Mouse (Mus musculus) intestine, postnatal 0 days (tissue): ENCODE measurements at regions not wholly inside any gene's neighbourhood (a gene's known extent, or its start where the extent isn't known, plus 50 kb on each side); places are given as distances from the start of the nearest gene placed in this dataset.
"Not testable (repeated sequence)": the region's sequence is repeated elsewhere in the genome, so short reads cannot be mapped to it uniquely, and the experiment has no call there.

Source experiments
- ATAC-seq: fragments of 200-750 bp; cut with Nextera tagmentation; 2 replicates; pipeline ENCODE4 v1.8.0; 2017; ENCODE audit warnings: mild to moderate bottlenecking, moderate TSS enrichment, moderate library complexity
- H3K27ac ChIP-seq: fragments of 300-500 bp; sonication (generic); 2 replicates; pipeline ENCODE4 v1.5.1; 2014; ENCODE audit warnings: mild to moderate bottlenecking, low read depth, low read length, moderate library complexity
- H3K27me3 ChIP-seq: fragments of 300-500 bp; sonication (generic); replicated peaks from 2 replicates; pipeline ENCODE4 v1.6.1; 2014; ENCODE audit warnings: low read length, mixed read lengths; ENCODE audit not compliant: control insufficient read depth, insufficient read depth
- H3K36me3 ChIP-seq: fragments of 300-500 bp; sonication (generic); 2 replicates; pipeline ENCODE4 v1.6.1; 2014; ENCODE audit warnings: mild to moderate bottlenecking, moderate library complexity; ENCODE audit not compliant: control insufficient read depth, insufficient read depth
- H3K4me1 ChIP-seq: fragments of 300-500 bp; sonication (generic); replicated peaks from 2 replicates; pipeline ENCODE4 v1.6.1; 2014; ENCODE audit warnings: antibody characterized with exemption, low read length, mixed read lengths; ENCODE audit not compliant: control insufficient read depth, insufficient read depth
- H3K4me2 ChIP-seq: fragments of 300-500 bp; sonication (generic); replicated peaks from 2 replicates; pipeline ENCODE4 v1.6.1; 2014; ENCODE audit warnings: low read depth, mild to moderate bottlenecking, moderate library complexity
- H3K4me3 ChIP-seq: fragments of 300-500 bp; sonication (generic); 2 replicates; pipeline ENCODE4 v1.5.1; 2014; ENCODE audit warnings: low read depth, low read length
- H3K9ac ChIP-seq: fragments of 300-500 bp; sonication (generic); 2 replicates; pipeline ENCODE4 v1.6.1; 2014; ENCODE audit warnings: mild to moderate bottlenecking, low read depth, low read length
- H3K9me3 ChIP-seq: fragments of 300-500 bp; sonication (generic); 2 replicates; pipeline ENCODE4 v1.6.1; 2016; ENCODE audit warnings: mixed run types; ENCODE audit not compliant: control insufficient read depth
- CTCF ChIP-seq: sonication (generic); IDR thresholded peaks from 2 replicates; pipeline ENCODE4 v1.5.1; 2016; ENCODE audit warnings: low read depth, mild to moderate bottlenecking, control low read depth, antibody characterized with exemption, moderate library complexity
- WGBS: fragments of 180-500 bp; shearing (Covaris S2); extraction: QIAGEN DNeasy Blood & Tissue Kit; methylation state at CpG from one replicate; pipeline ENCODE4 v1.1.7; 2014; 5-methylcytosine and 5-hydroxymethylcytosine counted together

- no peak overlapping the region for H3K4me3 ChIP-seq
- no peaks in the 10 kb centered on the region for H3K9me3 ChIP-seq
- H3K27me3 ChIP-seq = no peaks in the 10 kb centered on the region
- H3K4me2 ChIP-seq = no peak overlapping the region
- peak; percentile 56 for ATAC-seq
- no peak for TF ChIP-seq CTCF
- no peaks in the 10 kb centered on the region for H3K36me3 ChIP-seq
- 33% methylated on average over 4 of the region's 4 CpGs for WGBS
- no peaks in the 10 kb centered on the region for H3K4me1 ChIP-seq
- H3K27ac ChIP-seq = no peak overlapping the region; the same call in 1 of the 2 replicates
- H3K9ac ChIP-seq = no peak overlapping the region
These were observed 76.2 kb downstream of the Cryaa start for GRCm38 (mm10) chr17:31753859-31754229.

GRCm38 (mm10) chr17:31760465-31760864 lies 82.9 kb downstream of the Cryaa start:
- WGBS = 97% methylated on average over 2 of the region's 2 CpGs
- no peaks in the 10 kb centered on the region for H3K9me3 ChIP-seq
- no peak overlapping the region for H3K4me2 ChIP-seq
- no peak overlapping the region for H3K4me3 ChIP-seq
- no peaks in the 10 kb centered on the region for H3K27me3 ChIP-seq
- H3K36me3 ChIP-seq = no peaks in the 10 kb centered on the region
- no peak for ATAC-seq
- TF ChIP-seq CTCF = no peak
- H3K9ac ChIP-seq = no peak overlapping the region
- H3K27ac ChIP-seq = no peak overlapping the region
- no peaks in the 10 kb centered on the region for H3K4me1 ChIP-seq

- H3K9me3 ChIP-seq = no peaks in the 10 kb centered on the region
- no peaks in the 10 kb centered on the region for H3K36me3 ChIP-seq
- peak; percentile 67 for TF ChIP-seq CTCF
- no peak overlapping the region for H3K4me2 ChIP-seq
- no peak overlapping the region for H3K4me3 ChIP-seq
- WGBS = 60% methylated on average over 5 of the region's 5 CpGs
- H3K4me1 ChIP-seq = no peaks in the 10 kb centered on the region
- ATAC-seq = no peak
- H3K9ac ChIP-seq = no peak overlapping the region
- no peak overlapping the region for H3K27ac ChIP-seq
- no peaks in the 10 kb centered on the region for H3K27me3 ChIP-seq
These were observed 85.5 kb downstream of the Cryaa start for GRCm38 (mm10) chr17:31763078-31763477.

- peak; percentile 45; the same call in 1 of the 2 replicates for ATAC-seq
- Histone ChIP-seq H3K27ac (no peak overlapping the region; the same call in 1 of the 2 replicates), H3K36me3 (no peaks in the 10 kb centered on the region), H3K9me3 (no peaks in the 10 kb centered on the region), H3K4me3 (no peak overlapping the region), H3K4me2 (no peak overlapping the region), H3K4me1 (no peaks in the 10 kb centered on the region), H3K27me3 (no peaks in the 10 kb centered on the region), H3K9ac (no peak overlapping the region)
- 35% methylated on average over 25 of the region's 25 CpGs for WGBS
- TF ChIP-seq CTCF = no peak
These were observed 88.6 kb downstream of the Sik1 start for GRCm38 (mm10) chr17:31766779-31767697.

- H3K27ac ChIP-seq = no peak overlapping the region
- no peak overlapping the region for H3K4me2 ChIP-seq
- H3K4me1 ChIP-seq = no peaks in the 10 kb centered on the region
- H3K4me3 ChIP-seq = no peak overlapping the region
- no peak for ATAC-seq
- no peak for TF ChIP-seq CTCF
- no peaks in the 10 kb centered on the region for H3K36me3 ChIP-seq
- no peak overlapping the region for H3K9ac ChIP-seq
- WGBS = 71% methylated on average over 9 of the region's 9 CpGs
- no peaks in the 10 kb centered on the region for H3K9me3 ChIP-seq
- H3K27me3 ChIP-seq = no peaks in the 10 kb centered on the region
These were observed 83.3 kb downstream of the Sik1 start for GRCm38 (mm10) chr17:31772201-31772820.

- not testable (repeated sequence) for H3K27me3 ChIP-seq, H3K4me3 ChIP-seq, H3K36me3 ChIP-seq, ATAC-seq, H3K4me1 ChIP-seq, H3K4me2 ChIP-seq, H3K9ac ChIP-seq, H3K9me3 ChIP-seq, H3K27ac ChIP-seq
- TF ChIP-seq CTCF = peak; percentile 61
These were observed 81.7 kb downstream of the Sik1 start for GRCm38 (mm10) chr17:31773882-31774281.
